Mouse (Mus musculus): Measurements from ENCODE around the gene Zcchc17.

DNA sequence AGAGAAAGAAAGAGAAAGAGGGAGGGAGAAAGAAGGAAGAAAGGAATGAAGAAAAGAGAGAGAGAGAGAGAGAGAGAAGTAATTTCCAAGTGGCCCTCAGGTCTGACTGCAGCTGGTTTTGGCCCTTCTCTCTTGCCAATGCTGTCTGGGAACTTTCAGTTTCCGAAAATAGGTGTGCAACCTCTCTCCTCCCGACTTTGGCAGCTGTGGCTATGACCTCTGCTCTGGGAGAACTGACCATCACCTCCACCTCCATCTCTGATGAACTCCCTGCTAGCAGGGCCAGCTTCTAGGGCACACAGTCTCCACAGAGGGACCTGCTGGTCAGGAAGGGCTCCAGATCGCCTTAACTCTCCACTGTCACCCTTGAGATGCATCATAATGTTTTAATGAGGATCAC lies 73.2 kb downstream of the Zcchc17 start:
- TF ChIP-seq CTCF (IDR thresholded peaks at IDR 0.05; ENCODE audit: insufficient read depth, low read length) (no peak), POLR2A (IDR thresholded peaks at IDR 0.05; ENCODE audit: borderline replicate concordance, extremely low read depth, low read depth, low read length) (no peak)
